Mouse (Mus musculus) ES-Bruce4 (cell line): ENCODE results near the gene Xrcc1.

ENCODE experiments used
- CTCF ChIP-seq: IDR thresholded peaks from one replicate; pipeline ENCODE4 v1.8.1; 2011; ENCODE audit warnings: low read depth, low read length
- POLR2A ChIP-seq: IDR thresholded peaks from one replicate; pipeline ENCODE4 v1.8.1; 2011; ENCODE audit warnings: low read length; ENCODE audit not compliant: insufficient read depth

GRCm38 (mm10) chr7:24598121-24598520 lies 52.0 kb downstream of the Xrcc1 start:
- no peak for TF ChIP-seq POLR2A
- no peak for TF ChIP-seq CTCF
